Mouse (Mus musculus): ENCODE measurements around the gene Hps1.

- TF ChIP-seq EP300 (IDR thresholded peaks at IDR 0.05) (no peak), CTCF (IDR thresholded peaks at IDR 0.05) (no peak)
Measured at GRCm38 (mm10) chr19:42734982-42735381, 44.8 kb downstream of the Hps1 start.
